Mouse (Mus musculus): Measurements from ENCODE around the gene Spry2.

DNA sequence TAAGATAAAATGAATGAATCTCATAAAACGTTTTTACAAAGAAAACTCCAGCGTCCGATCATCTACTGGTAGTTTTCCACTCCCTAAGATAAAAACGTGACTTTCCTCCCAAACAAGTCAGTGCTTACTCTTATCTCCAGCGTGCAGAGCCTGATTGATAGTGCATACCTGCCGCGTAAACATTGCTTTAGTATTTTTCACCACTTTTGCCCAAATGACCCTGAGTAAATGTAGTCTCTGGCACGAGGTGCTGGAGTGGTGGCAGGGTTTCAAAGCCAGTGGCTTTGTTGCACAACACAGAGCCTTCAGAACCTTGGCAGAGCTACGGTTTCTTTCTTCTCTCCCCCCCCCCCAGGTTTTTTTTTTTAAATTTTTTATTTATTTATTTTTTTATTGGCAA lies 44.7 kb upstream of the Spry2 start:
- no peak for TF ChIP-seq MAZ (IDR thresholded peaks at IDR 0.05; ENCODE audit: low read depth, low read length)
- no peak for TF ChIP-seq SIN3A (IDR thresholded peaks at IDR 0.05; ENCODE audit: low read length)
- no peak for TF ChIP-seq POLR2A (IDR thresholded peaks at IDR 0.05; ENCODE audit: low read depth, low read length)
- no peak for TF ChIP-seq CTCF (conservative IDR thresholded peaks at IDR 0.05 in 1 of 2, IDR thresholded peaks at IDR 0.05 in 1 of 2; ENCODE audit: low read depth in 2 of 2, low read length in 2 of 2)
- no peak for TF ChIP-seq EP300 (IDR thresholded peaks at IDR 0.05; ENCODE audit: low read length)
- TF ChIP-seq TCF12 (IDR thresholded peaks at IDR 0.05; ENCODE audit: low read depth, low read length), result no peak

Measured in CH12.LX (cell line).